Mouse (Mus musculus) hematopoietic multipotent progenitor cell, adult 10-12 weeks (in vitro differentiated cells): ENCODE results near the gene Eci3. TPM values are rescaled to one million over a fixed set of nuclear protein-coding genes. Genes with fewer than 3 reads are reported as not detected.

Experiments
- polyA plus RNA-seq: library from polyadenylated mRNA; stranded (reverse); fragments of >175 nt; gene quantifications from 2 replicates; pipeline ENCODE4 v1.2.3, GENCODE M21; 2012; ENCODE audit warnings: low replicate concordance

The Eci3 gene
- polyA plus RNA-seq: not detected in 2 replicates

GRCm38 (mm10) chr13:34963511-34964397 lies at the start of gene Eci3:
TSS of gene Eci3 (minus strand) at chr13:34963810.

DNA sequence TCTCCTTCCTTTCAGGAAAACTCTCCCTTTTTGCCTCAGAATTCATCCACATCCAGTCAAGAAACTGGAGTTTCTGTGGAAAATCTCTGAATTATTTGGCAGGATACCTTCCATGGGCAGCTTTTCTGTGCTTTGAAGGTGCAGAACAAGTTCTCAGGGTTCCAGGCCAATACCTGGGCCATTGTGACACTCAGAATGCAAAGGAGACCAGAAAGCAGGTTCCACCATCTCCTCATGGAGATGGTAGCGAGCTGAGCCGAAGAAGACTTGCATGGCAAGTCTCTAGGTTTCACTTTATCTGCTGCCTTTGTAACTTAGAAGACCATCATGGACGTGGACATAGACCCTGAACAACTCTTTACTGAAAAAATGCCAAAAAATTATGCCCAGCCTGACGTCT lies 39.4 kb downstream of the Eci3 start, which contains the start of the genes Fam217a and 4933417A18Rik:
Gene Fam217a (minus strand): TSS at position 101 of the 400 bp plus-strand sequence.
Gene 4933417A18Rik (plus strand): TSS at position 200 of the 400 bp plus-strand sequence.

Other genes with a start within 250 kb of the Eci3 start
- gene Fam50b, start 229.0 kb downstream of the Eci3 start, polyA plus RNA-seq: not detected in 2 replicates
- gene Prpf4b, start 88.5 kb downstream of the Eci3 start, polyA plus RNA-seq: 21.3 and 32.9 TPM in 2 replicates
- 0.12 TPM in 1 of 2 replicates, not detected in the other for gene Fam217a, start 39.5 kb downstream of the Eci3 start, polyA plus RNA-seq
- gene 4933417A18Rik, start 39.4 kb downstream of the Eci3 start, polyA plus RNA-seq: not detected in 2 replicates
- gene Eci2, start 63.3 kb upstream of the Eci3 start, polyA plus RNA-seq: 3.9 and 10.7 TPM in 2 replicates